Mouse (Mus musculus): ENCODE measurements around the gene Grin2d.

DNA sequence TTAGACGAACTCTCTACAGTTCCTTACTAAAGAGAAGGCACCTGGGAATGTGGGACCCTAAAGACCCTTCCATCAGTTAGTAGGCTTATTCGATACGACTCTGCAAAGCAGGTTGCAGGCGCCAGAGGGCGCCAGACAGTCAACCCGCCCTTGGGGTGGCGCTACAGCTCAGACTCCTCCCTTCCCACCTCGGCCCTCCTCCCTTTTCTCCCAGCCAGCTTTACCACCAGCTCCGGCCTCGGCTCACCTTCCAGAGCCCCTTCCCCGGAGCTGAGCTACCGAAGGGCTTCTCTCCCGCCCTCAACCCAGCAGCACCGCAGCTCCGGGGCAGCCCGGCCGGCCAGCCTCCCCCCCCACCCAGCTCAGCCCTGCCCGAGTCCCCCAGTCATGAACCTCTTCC, 5.6 kb downstream of the Grin2d start, which contains the start of gene Kdelr1:
- TF ChIP-seq CTCF (IDR thresholded peaks at IDR 0.05; ENCODE audit: low read depth, low read length), result peak; percentile 72
- TF ChIP-seq POLR2A (IDR thresholded peaks at IDR 0.05; ENCODE audit: borderline replicate concordance, low read depth, low read length), result no peak

Data from bone marrow macrophage, adult 2 months (primary cell).